Mouse (Mus musculus): Measurements from ENCODE around the gene Pheta1. TPM values are rescaled to one million over a fixed set of nuclear protein-coding genes. Genes with fewer than 3 reads are reported as not detected.
A peak's percentile ranks its signal among the peaks of the same experiment; 100 is the strongest.

Pheta1 gene
- 6.6 and 8.1 TPM in 2 replicates for total RNA-seq (2012; rRNA removed)
- 1 to 10 TPM in 1 of 2 experiments, not detected in 1; 8.8 TPM for polyA plus RNA-seq (2012; ENCODE audit: insufficient read depth in 1 of 2, insufficient read length in 2 of 2, low read depth in 1 of 2, low replicate concordance in 2 of 2, missing spikeins in 1 of 2)

DNA sequence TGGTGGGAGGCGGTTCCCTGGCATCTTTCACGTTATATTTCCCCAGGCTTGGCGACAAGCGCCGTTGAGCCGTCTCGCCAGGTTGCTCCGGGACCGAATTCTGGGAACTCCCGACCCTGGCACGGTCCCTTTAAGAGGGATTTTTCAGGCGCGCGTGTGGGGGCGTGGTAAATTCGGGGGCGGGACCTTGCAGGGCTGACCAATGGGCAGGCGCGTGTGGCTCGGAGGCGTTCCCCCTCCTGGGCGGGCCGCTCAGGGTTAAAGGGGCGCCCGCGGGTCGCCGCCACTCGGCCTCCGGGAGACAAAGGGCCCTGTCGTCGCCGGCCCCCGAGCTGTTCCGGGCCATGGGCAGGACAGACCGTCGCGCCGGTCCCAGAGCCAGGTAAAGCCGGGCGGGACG, at the start of gene Pheta1:
Pheta1 (plus strand) TSS at position 242 of the 400 bp plus-strand sequence.
- Histone ChIP-seq H3K79me2 (ENCODE audit: control insufficient read depth, insufficient read depth, low read length, poor library complexity) (peaks cover 3% of the 10 kb centered on the region), H3K27me3 (ENCODE audit: control insufficient read depth in 1 of 2, insufficient read depth in 2 of 2, low read length in 2 of 2) (no peaks in the 10 kb centered on the region), H3K9me3 (replicated peaks; ENCODE audit: insufficient read depth, low read length) (no peaks in the 10 kb centered on the region), H3K4me3 (ENCODE audit: control insufficient read depth in 1 of 2, insufficient read depth in 1 of 2, low read depth in 2 of 2, low read length in 2 of 2) (peak within 1 kb of the TSS; percentile 61 to 74), H3K27ac (ENCODE audit: control insufficient read depth, low read depth, low read length) (peak within 1 kb of the TSS; percentile 51), H3K9ac (ENCODE audit: control insufficient read depth, low read depth, low read length, poor library complexity, severe bottlenecking) (peak within 1 kb of the TSS; percentile 76), H3K4me1 (ENCODE audit: control insufficient read depth in 1 of 2, insufficient read depth in 2 of 2, low read length in 2 of 2) (peaks cover 0 to 7% of the 10 kb centered on the region in 2 experiments; a peak in 2 of 4 replicates), H3K36me3 (ENCODE audit: control insufficient read depth in 1 of 2, insufficient read depth in 2 of 2, low read length in 2 of 2) (peaks cover 0 to 2% of the 10 kb centered on the region in 2 experiments; a peak in 2 of 4 replicates)
- DNase-seq (ENCODE audit: low read depth, low spot score) = peak; percentile 94
- 0 out of 2 replicates have a peak, but pooled peaks have one; percentile 20 for TF ChIP-seq RCOR1 (IDR thresholded peaks at IDR 0.05; ENCODE audit: low read depth, low read length)
- TF ChIP-seq TBP (IDR thresholded peaks at IDR 0.05; ENCODE audit: low read depth, low read length) = peak; percentile 78
- peak; percentile 65 for TF ChIP-seq TCF12 (IDR thresholded peaks at IDR 0.05; ENCODE audit: low read depth, low read length)
- TF ChIP-seq ELF1 (IDR thresholded peaks at IDR 0.05; ENCODE audit: low read depth, low read length) = peak; percentile 28; the same call in 1 of the 2 replicates
- peak; percentile 40; the same call in 1 of the 2 replicates for TF ChIP-seq USF1 (IDR thresholded peaks at IDR 0.05; ENCODE audit: low read depth, low read length)
- TF ChIP-seq HCFC1 (IDR thresholded peaks at IDR 0.05; ENCODE audit: low read depth, low read length) = peak; percentile 81
- no peak for TF ChIP-seq POLR2AphosphoS5 (IDR thresholded peaks at IDR 0.05; ENCODE audit: borderline replicate concordance, low read depth, low read length)
- TF ChIP-seq CTCF (IDR thresholded peaks at IDR 0.05 in 2 of 3, conservative IDR thresholded peaks at IDR 0.05 in 1 of 3; ENCODE audit: control insufficient read depth in 1 of 3, insufficient read depth in 1 of 3, low read depth in 2 of 3, low read length in 3 of 3, poor library complexity in 1 of 3, severe bottlenecking in 1 of 3) = no peak
- peak; percentile 67 for TF ChIP-seq MXI1 (IDR thresholded peaks at IDR 0.05; ENCODE audit: low read depth, low read length)
- TF ChIP-seq BHLHE40 (IDR thresholded peaks at IDR 0.05; ENCODE audit: borderline replicate concordance, low read depth, low read length) = peak; percentile 41; the same call in 1 of the 2 replicates
- peak; percentile 59 to 64; a peak in 3 of 4 replicates for TF ChIP-seq POLR2A (IDR thresholded peaks at IDR 0.05; ENCODE audit: control insufficient read depth in 1 of 2, insufficient read depth in 1 of 2, low read depth in 1 of 2, low read length in 2 of 2, poor library complexity in 1 of 2)
- no peak for TF ChIP-seq USF2 (IDR thresholded peaks at IDR 0.05; ENCODE audit: borderline replicate concordance in 1 of 2, insufficient read depth in 1 of 2, low read depth in 1 of 2, low read length in 2 of 2)
- TF ChIP-seq CHD1 (IDR thresholded peaks at IDR 0.05; ENCODE audit: low read depth, low read length) = no peak
- TF ChIP-seq SIN3A (IDR thresholded peaks at IDR 0.05; ENCODE audit: low read length) = peak; percentile 94
- TF ChIP-seq ZC3H11A (IDR thresholded peaks at IDR 0.05; ENCODE audit: low read depth, low read length) = no peak
- peak; percentile 77 for TF ChIP-seq NELFE (IDR thresholded peaks at IDR 0.05; ENCODE audit: low read depth, low read length)
- peak; percentile 60 for TF ChIP-seq NRF1 (IDR thresholded peaks at IDR 0.05; ENCODE audit: insufficient read depth, low read depth, low read length, poor library complexity, severe bottlenecking)
- TF ChIP-seq ZMIZ1 (IDR thresholded peaks at IDR 0.05; ENCODE audit: low read depth, low read length) = peak; percentile 69; the same call in 1 of the 2 replicates
- TF ChIP-seq MAX (IDR thresholded peaks at IDR 0.05; ENCODE audit: low read length) = no peak; the same call in 1 of the 2 replicates
- no peak for TF ChIP-seq GABPA (IDR thresholded peaks at IDR 0.05; ENCODE audit: low read depth, low read length)
